Mouse (Mus musculus): Measurements from ENCODE around the gene Tfpt.

Gene Tfpt

GRCm38 (mm10) chr7:3643843-3644242 lies 14.1 kb upstream of the Tfpt start:
- Histone ChIP-seq H3K36me3 (ENCODE audit: insufficient read depth, low read length) (peaks cover 65% of the 10 kb centered on the region), H3K4me3 (replicated peaks; ENCODE audit: low read length) (peak overlapping the region; percentile 80), H3K27me3 (ENCODE audit: insufficient read depth, low read length) (no peaks in the 10 kb centered on the region), H3K4me1 (replicated peaks; ENCODE audit: low read depth, low read length) (peaks cover 58% of the 10 kb centered on the region), H3K9me3 (ENCODE audit: low read length) (no peaks in the 10 kb centered on the region)
- TF ChIP-seq CTCF (conservative IDR thresholded peaks at IDR 0.05; ENCODE audit: low read length) (no peak), POU5F1 (IDR thresholded peaks at IDR 0.05; ENCODE audit: borderline replicate concordance, low read length) (no peak), NANOG (IDR thresholded peaks at IDR 0.05; ENCODE audit: borderline replicate concordance, low read length) (no peak)

- Histone ChIP-seq H3K27me3 (ENCODE audit: insufficient read depth, low read length) (no peaks in the 10 kb centered on the region), H3K4me1 (replicated peaks; ENCODE audit: low read depth, low read length) (peaks cover 54% of the 10 kb centered on the region), H3K9me3 (ENCODE audit: low read length) (no peaks in the 10 kb centered on the region), H3K4me3 (replicated peaks; ENCODE audit: low read length) (no peak overlapping the region), H3K36me3 (ENCODE audit: insufficient read depth, low read length) (peaks cover 65% of the 10 kb centered on the region)
- no peak for TF ChIP-seq POU5F1 (IDR thresholded peaks at IDR 0.05; ENCODE audit: borderline replicate concordance, low read length)
Measured at GRCm38 (mm10) chr7:3643412-3643811, 13.7 kb upstream of the Tfpt start.

GRCm38 (mm10) chr7:3630478-3630815 lies 718 bp upstream of the Tfpt start:
- TF ChIP-seq NANOG (IDR thresholded peaks at IDR 0.05; ENCODE audit: borderline replicate concordance, low read length), result no peak
- TF ChIP-seq CTCF (conservative IDR thresholded peaks at IDR 0.05; ENCODE audit: low read length), result no peak
- no peak for TF ChIP-seq POU5F1 (IDR thresholded peaks at IDR 0.05; ENCODE audit: borderline replicate concordance, low read length)
- peaks cover 81% of the 10 kb centered on the region for H3K36me3 ChIP-seq (ENCODE audit: insufficient read depth, low read length)
- H3K4me1 ChIP-seq (replicated peaks; ENCODE audit: low read depth, low read length), result peaks cover 31% of the 10 kb centered on the region
- peak overlapping the region; percentile 99 for H3K4me3 ChIP-seq (replicated peaks; ENCODE audit: low read length)
- H3K9me3 ChIP-seq (ENCODE audit: low read length), result no peaks in the 10 kb centered on the region
- no peaks in the 10 kb centered on the region for H3K27me3 ChIP-seq (ENCODE audit: insufficient read depth, low read length)

- no peaks in the 10 kb centered on the region for H3K9me3 ChIP-seq (ENCODE audit: low read length)
- peaks cover 81% of the 10 kb centered on the region for H3K36me3 ChIP-seq (ENCODE audit: insufficient read depth, low read length)
- peak overlapping the region; percentile 99 for H3K4me3 ChIP-seq (replicated peaks; ENCODE audit: low read length)
- H3K27me3 ChIP-seq (ENCODE audit: insufficient read depth, low read length), result no peaks in the 10 kb centered on the region
- H3K4me1 ChIP-seq (replicated peaks; ENCODE audit: low read depth, low read length), result peaks cover 26% of the 10 kb centered on the region
- TF ChIP-seq POU5F1 (IDR thresholded peaks at IDR 0.05; ENCODE audit: borderline replicate concordance, low read length) (no peak), CTCF (conservative IDR thresholded peaks at IDR 0.05; ENCODE audit: low read length) (no peak), NANOG (IDR thresholded peaks at IDR 0.05; ENCODE audit: borderline replicate concordance, low read length) (no peak)
Measured at GRCm38 (mm10) chr7:3629030-3629429, 699 bp downstream of the Tfpt start.

- Histone ChIP-seq H3K4me1 (replicated peaks; ENCODE audit: low read depth, low read length) (peaks cover 28% of the 10 kb centered on the region), H3K27me3 (ENCODE audit: insufficient read depth, low read length) (no peaks in the 10 kb centered on the region), H3K9me3 (ENCODE audit: low read length) (no peaks in the 10 kb centered on the region), H3K4me3 (replicated peaks; ENCODE audit: low read length) (peak within 1 kb of the TSS; percentile 95), H3K36me3 (ENCODE audit: insufficient read depth, low read length) (peaks cover 34% of the 10 kb centered on the region)
- TF ChIP-seq NANOG (IDR thresholded peaks at IDR 0.05; ENCODE audit: borderline replicate concordance, low read length), result no peak
- TF ChIP-seq CTCF (conservative IDR thresholded peaks at IDR 0.05; ENCODE audit: low read length), result no peak
- no peak for TF ChIP-seq POU5F1 (IDR thresholded peaks at IDR 0.05; ENCODE audit: borderline replicate concordance, low read length)
Measured at GRCm38 (mm10) chr7:3617242-3617995, 12.3 kb downstream of the Tfpt start, which contains the start of gene Ndufa3. Gene Ndufa3 (plus strand): TSS chr7:3617373.

GRCm38 (mm10) chr7:3616389-3617241 lies 13.1 kb downstream of the Tfpt start:
- TF ChIP-seq CTCF (conservative IDR thresholded peaks at IDR 0.05; ENCODE audit: low read length) (peak; percentile 90), POU5F1 (IDR thresholded peaks at IDR 0.05; ENCODE audit: borderline replicate concordance, low read length) (no peak), NANOG (IDR thresholded peaks at IDR 0.05; ENCODE audit: borderline replicate concordance, low read length) (no peak)
- Histone ChIP-seq H3K9me3 (ENCODE audit: low read length) (no peaks in the 10 kb centered on the region), H3K36me3 (ENCODE audit: insufficient read depth, low read length) (peaks cover 29% of the 10 kb centered on the region), H3K4me1 (replicated peaks; ENCODE audit: low read depth, low read length) (peaks cover 27% of the 10 kb centered on the region), H3K27me3 (ENCODE audit: insufficient read depth, low read length) (peaks cover under 1% of the 10 kb centered on the region; the same call in 1 of the 2 replicates), H3K4me3 (replicated peaks; ENCODE audit: low read length) (peak overlapping the region; percentile 95)

- H3K27me3 ChIP-seq (ENCODE audit: insufficient read depth, low read length), result peaks cover 3% of the 10 kb centered on the region; the same call in 1 of the 2 replicates
- peaks cover 32% of the 10 kb centered on the region for H3K4me1 ChIP-seq (replicated peaks; ENCODE audit: low read depth, low read length)
- TF ChIP-seq CTCF (conservative IDR thresholded peaks at IDR 0.05; ENCODE audit: low read length) (no peak), POU5F1 (IDR thresholded peaks at IDR 0.05; ENCODE audit: borderline replicate concordance, low read length) (no peak)
- peak within 1 kb of the TSS; percentile 95 for H3K4me3 ChIP-seq (replicated peaks; ENCODE audit: low read length)
- H3K9me3 ChIP-seq (ENCODE audit: low read length), result no peaks in the 10 kb centered on the region
- H3K36me3 ChIP-seq (ENCODE audit: insufficient read depth, low read length), result peaks cover 24% of the 10 kb centered on the region
Measured at GRCm38 (mm10) chr7:3616057-3616388, 13.7 kb downstream of the Tfpt start, which contains the start of gene Oscar. Gene Oscar (minus strand): TSS chr7:3616157.

- Histone ChIP-seq H3K36me3 (ENCODE audit: insufficient read depth, low read length) (peaks cover 5% of the 10 kb centered on the region), H3K27me3 (ENCODE audit: insufficient read depth, low read length) (peaks cover 3% of the 10 kb centered on the region; the same call in 1 of the 2 replicates), H3K4me3 (replicated peaks; ENCODE audit: low read length) (no peak overlapping the region), H3K9me3 (ENCODE audit: low read length) (no peaks in the 10 kb centered on the region), H3K4me1 (replicated peaks; ENCODE audit: low read depth, low read length) (peaks cover 28% of the 10 kb centered on the region)
- no peak for TF ChIP-seq POU5F1 (IDR thresholded peaks at IDR 0.05; ENCODE audit: borderline replicate concordance, low read length)
- no peak for TF ChIP-seq NANOG (IDR thresholded peaks at IDR 0.05; ENCODE audit: borderline replicate concordance, low read length)
- TF ChIP-seq CTCF (conservative IDR thresholded peaks at IDR 0.05; ENCODE audit: low read length), result no peak
Measured at GRCm38 (mm10) chr7:3614021-3614420, 15.7 kb downstream of the Tfpt start.
